In genomic region chr6:72656053-72656442, GRCm38 (mm10) we compare ENCODE assay signal across 8 mouse cellular contexts. TPM values are rescaled to one million over a fixed set of nuclear protein-coding genes. Genes with fewer than 3 reads are reported as not detected.
DNase-seq lines count a peak whose midpoint lies in the region; ATAC-seq and TF ChIP-seq lines count a peak whose summit lies in the region.

No protein-coding gene starts in this region.

- H3K27me3 ChIP-seq in forebrain, embryonic 13.5 days, result no peaks in the 10 kb centered on the region
- no peaks in the 10 kb centered on the region for H3K27me3 ChIP-seq in forebrain, embryonic 15.5 days
- no peaks in the 10 kb centered on the region for H3K27me3 ChIP-seq in kidney, postnatal 0 days (ENCODE audit: insufficient read depth, low read length)
- H3K27me3 ChIP-seq in embryonic facial prominence, embryonic 14.5 days (replicated peaks; ENCODE audit: control insufficient read depth, insufficient read depth, low read length), result no peaks in the 10 kb centered on the region
- H3K27me3 ChIP-seq in liver, embryonic 13.5 days, result no peaks in the 10 kb centered on the region

- no peak for ATAC-seq in forebrain, embryonic 13.5 days
- no peak for ATAC-seq in forebrain, embryonic 15.5 days (replicated peaks)
- ATAC-seq in kidney, postnatal 0 days (replicated peaks; ENCODE audit: low FRiP score, low read depth), result 0 out of 2 replicates have a peak, but pooled peaks have one; percentile 4
- no peak for ATAC-seq in embryonic facial prominence, embryonic 14.5 days (ENCODE audit: low read depth)
- ATAC-seq in liver, embryonic 13.5 days (ENCODE audit: low read depth), result no peak
- ATAC-seq in monocyte, adult 5-6 weeks (replicated peaks; ENCODE audit: insufficient number of reproducible peaks, low FRiP score, low TSS enrichment, poor library complexity, severe bottlenecking), result no peak

- H3K4me3 ChIP-seq in forebrain, embryonic 13.5 days, result no peak overlapping the region
- no peak overlapping the region for H3K4me3 ChIP-seq in forebrain, embryonic 15.5 days
- H3K4me3 ChIP-seq in kidney, postnatal 0 days (replicated peaks; ENCODE audit: low read depth, low read length), result no peak overlapping the region
- H3K4me3 ChIP-seq in embryonic facial prominence, embryonic 14.5 days (ENCODE audit: low read depth, low read length), result no peak overlapping the region
- no peak overlapping the region for H3K4me3 ChIP-seq in liver, embryonic 13.5 days (replicated peaks)

- H3K4me2 ChIP-seq in forebrain, embryonic 13.5 days, result no peak overlapping the region
- no peak overlapping the region for H3K4me2 ChIP-seq in forebrain, embryonic 15.5 days (replicated peaks)
- H3K4me2 ChIP-seq in kidney, postnatal 0 days (ENCODE audit: low read length), result peak overlapping the region; percentile 64; the same call in 1 of the 2 replicates
- H3K4me2 ChIP-seq in embryonic facial prominence, embryonic 14.5 days (ENCODE audit: low read depth, low read length), result peak overlapping the region; percentile 67
- H3K4me2 ChIP-seq in liver, embryonic 13.5 days, result no peak overlapping the region

- H3K36me3 ChIP-seq in forebrain, embryonic 13.5 days (ENCODE audit: poor library complexity, severe bottlenecking), result no peaks in the 10 kb centered on the region
- no peaks in the 10 kb centered on the region for H3K36me3 ChIP-seq in forebrain, embryonic 15.5 days
- no peaks in the 10 kb centered on the region for H3K36me3 ChIP-seq in kidney, postnatal 0 days (ENCODE audit: insufficient read depth, low read length)
- no peaks in the 10 kb centered on the region for H3K36me3 ChIP-seq in embryonic facial prominence, embryonic 14.5 days (ENCODE audit: control insufficient read depth, insufficient read depth, low read length)
- no peaks in the 10 kb centered on the region for H3K36me3 ChIP-seq in liver, embryonic 13.5 days

- TF ChIP-seq CTCF in kidney, postnatal 0 days (IDR thresholded peaks at IDR 0.05; ENCODE audit: low read depth), result no peak

- 93% methylated on average over 7 of the region's 7 CpGs for WGBS in forebrain, embryonic 13.5 days
- 95% methylated on average over 7 of the region's 7 CpGs for WGBS in forebrain, embryonic 15.5 days
- WGBS in kidney, postnatal 0 days, result 53% methylated on average over 7 of the region's 7 CpGs
- 72% methylated on average over 7 of the region's 7 CpGs for WGBS in embryonic facial prominence, embryonic 14.5 days
- 74% methylated on average over 7 of the region's 7 CpGs for whole genome bisulfite sequencing in liver, embryonic 13.5 days (ENCODE audit: insufficient replicate concordance)

- H3K4me1 ChIP-seq in forebrain, embryonic 13.5 days, result peaks cover 43% of the 10 kb centered on the region
- H3K4me1 ChIP-seq in forebrain, embryonic 15.5 days, result peaks cover 29% of the 10 kb centered on the region
- H3K4me1 ChIP-seq in kidney, postnatal 0 days (replicated peaks; ENCODE audit: insufficient read depth, low read length), result peaks cover 31% of the 10 kb centered on the region
- peaks cover 60% of the 10 kb centered on the region for H3K4me1 ChIP-seq in embryonic facial prominence, embryonic 14.5 days (ENCODE audit: control insufficient read depth, insufficient read depth, low read length)
- peaks cover 30% of the 10 kb centered on the region for H3K4me1 ChIP-seq in liver, embryonic 13.5 days (replicated peaks)

- H3K9me3 ChIP-seq in forebrain, embryonic 13.5 days (replicated peaks), result no peaks in the 10 kb centered on the region
- no peaks in the 10 kb centered on the region for H3K9me3 ChIP-seq in forebrain, embryonic 15.5 days
- H3K9me3 ChIP-seq in kidney, postnatal 0 days (replicated peaks; ENCODE audit: low read length), result no peaks in the 10 kb centered on the region
- no peaks in the 10 kb centered on the region for H3K9me3 ChIP-seq in embryonic facial prominence, embryonic 14.5 days (ENCODE audit: control insufficient read depth, low read length)
- H3K9me3 ChIP-seq in liver, embryonic 13.5 days (replicated peaks), result no peaks in the 10 kb centered on the region

- H3K9ac ChIP-seq in forebrain, embryonic 13.5 days, result no peak overlapping the region
- H3K9ac ChIP-seq in forebrain, embryonic 15.5 days (replicated peaks), result no peak overlapping the region
- no peak overlapping the region for H3K9ac ChIP-seq in kidney, postnatal 0 days (ENCODE audit: low read depth, low read length)
- no peak overlapping the region for H3K9ac ChIP-seq in embryonic facial prominence, embryonic 14.5 days (ENCODE audit: low read depth, low read length)
- H3K9ac ChIP-seq in liver, embryonic 13.5 days, result no peak overlapping the region

- DNase-seq in kidney, postnatal 0 days (ENCODE audit: low spot score), result no peak
- DNase-seq in kidney, postnatal 36 days, result no peak
- no peak for DNase-seq in embryonic facial prominence, embryonic 14.5 days (ENCODE audit: low spot score)
- no peak for DNase-seq in liver, embryonic 13.5 days
- no peak for DNase-seq in embryo, embryonic 10 days (ENCODE audit: low spot score)

- 0 out of 2 replicates have a peak overlapping the region, but pooled peaks have one; percentile 63 for H3K27ac ChIP-seq in forebrain, embryonic 13.5 days
- H3K27ac ChIP-seq in forebrain, embryonic 15.5 days (replicated peaks), result no peak overlapping the region
- peak overlapping the region; percentile 88 for H3K27ac ChIP-seq in kidney, postnatal 0 days
- H3K27ac ChIP-seq in embryonic facial prominence, embryonic 14.5 days (replicated peaks; ENCODE audit: low read depth, low read length), result peak overlapping the region; percentile 95
- peak overlapping the region; percentile 39; the same call in 1 of the 2 replicates for H3K27ac ChIP-seq in liver, embryonic 13.5 days

RNA-seq across cellular contexts. Expression of gene Tgoln1, which starts 39.2 kb away (rescaled TPM):
- 28.8 and 32.0 TPM in 2 replicates for polyA plus RNA-seq in forebrain, embryonic 13.5 days (2015; fragmentation: Nextera tagmentation; extraction: Ambion mirVana)
- polyA plus RNA-seq in forebrain, embryonic 15.5 days (2015; fragmentation: Nextera tagmentation; extraction: Ambion mirVana), result 31.5 and 33.5 TPM in 2 replicates
- 42.3 and 44.2 TPM in 2 replicates for polyA plus RNA-seq in kidney, postnatal 0 days (2015; fragmentation: Nextera tagmentation; extraction: Ambion mirVana)
- 33.8 and 34.7 TPM in 2 replicates for polyA plus RNA-seq in embryonic facial prominence, embryonic 14.5 days (2014; fragmentation: Nextera tagmentation; extraction: Ambion mirVana)
- 13.6 and 18.2 TPM in 2 replicates for polyA plus RNA-seq in liver, embryonic 13.5 days (2015; fragmentation: Nextera tagmentation; extraction: Ambion mirVana)
- 123 to 195 TPM (median 136 TPM) in 3 replicates for total RNA-seq in monocyte, adult 5-6 weeks (2017)

RNA-seq across cellular contexts. Expression of gene Retsat, which starts 57.8 kb away (rescaled TPM):
- polyA plus RNA-seq in forebrain, embryonic 13.5 days (2015; fragmentation: Nextera tagmentation; extraction: Ambion mirVana), result 3.6 and 5.5 TPM in 2 replicates
- 4.1 and 5.3 TPM in 2 replicates for polyA plus RNA-seq in forebrain, embryonic 15.5 days (2015; fragmentation: Nextera tagmentation; extraction: Ambion mirVana)
- polyA plus RNA-seq in kidney, postnatal 0 days (2015; fragmentation: Nextera tagmentation; extraction: Ambion mirVana), result 41.0 and 45.3 TPM in 2 replicates
- polyA plus RNA-seq in embryonic facial prominence, embryonic 14.5 days (2014; fragmentation: Nextera tagmentation; extraction: Ambion mirVana), result 16.4 and 18.2 TPM in 2 replicates
- 13.2 and 14.6 TPM in 2 replicates for polyA plus RNA-seq in liver, embryonic 13.5 days (2015; fragmentation: Nextera tagmentation; extraction: Ambion mirVana)
- total RNA-seq in monocyte, adult 5-6 weeks (2017), result 2.9 to 10.9 TPM (median 6.6 TPM) in 3 replicates

RNA-seq across cellular contexts. Expression of gene Elmod3, which starts 57.8 kb away (rescaled TPM):
- polyA plus RNA-seq in forebrain, embryonic 13.5 days (2015; fragmentation: Nextera tagmentation; extraction: Ambion mirVana), result 14.1 and 14.8 TPM in 2 replicates
- polyA plus RNA-seq in forebrain, embryonic 15.5 days (2015; fragmentation: Nextera tagmentation; extraction: Ambion mirVana), result 15.6 and 16.0 TPM in 2 replicates
- polyA plus RNA-seq in kidney, postnatal 0 days (2015; fragmentation: Nextera tagmentation; extraction: Ambion mirVana), result 16.2 and 18.1 TPM in 2 replicates
- 18.7 and 18.8 TPM in 2 replicates for polyA plus RNA-seq in embryonic facial prominence, embryonic 14.5 days (2014; fragmentation: Nextera tagmentation; extraction: Ambion mirVana)
- polyA plus RNA-seq in liver, embryonic 13.5 days (2015; fragmentation: Nextera tagmentation; extraction: Ambion mirVana), result 5.1 and 6.1 TPM in 2 replicates
- 7.6 to 8.8 TPM (median 8.0 TPM) in 3 replicates for total RNA-seq in monocyte, adult 5-6 weeks (2017)

Comparison
In these comparisons a context has a peak if more than half of its experiments do, and no peak if none do; other contexts are left out.
1. H3K4me2 ChIP-seq: peak in kidney, postnatal 0 days (single experiment) and embryonic facial prominence, embryonic 14.5 days (single experiment); none in forebrain, embryonic 13.5 days (single experiment), forebrain, embryonic 15.5 days (single experiment) and liver, embryonic 13.5 days (single experiment).